Mouse (Mus musculus): ENCODE data around the gene Chd2.

The Chd2 gene

GRCm38 (mm10) chr7:73561492-73562055 is 19.9 kb upstream of the Chd2 start:
- DNase-seq (ENCODE audit: low read depth, low spot score), result no peak

- DNase-seq (ENCODE audit: low read depth, low spot score), result no peak
These were observed 19.2 kb upstream of the Chd2 start for GRCm38 (mm10) chr7:73560811-73561210.

- DNase-seq (ENCODE audit: low read depth, low spot score), result no peak
These were observed 18.2 kb upstream of the Chd2 start for GRCm38 (mm10) chr7:73559853-73560190.

GRCm38 (mm10) chr7:73559170-73559852 is 17.7 kb upstream of the Chd2 start:
- DNase-seq (ENCODE audit: low read depth, low spot score), result no peak

GRCm38 (mm10) chr7:73558293-73559169 is 16.9 kb upstream of the Chd2 start:
- peak; percentile 100 for DNase-seq (ENCODE audit: low read depth, low spot score)

GRCm38 (mm10) chr7:73557671-73558265 is 16.1 kb upstream of the Chd2 start:
- peak; percentile 65 for DNase-seq (ENCODE audit: low read depth, low spot score)

- DNase-seq (ENCODE audit: low read depth, low spot score), result peak; percentile 77
These were observed 15.3 kb upstream of the Chd2 start for GRCm38 (mm10) chr7:73556688-73557667.

- DNase-seq (ENCODE audit: low read depth, low spot score), result no peak
These were observed 14.4 kb upstream of the Chd2 start for GRCm38 (mm10) chr7:73555918-73556580.

GRCm38 (mm10) chr7:73554849-73555248 is 13.2 kb upstream of the Chd2 start:
- DNase-seq (ENCODE audit: low read depth, low spot score), result no peak

- DNase-seq (ENCODE audit: low read depth, low spot score), result no peak
These were observed 11.5 kb upstream of the Chd2 start for GRCm38 (mm10) chr7:73553160-73553559.

- DNase-seq (ENCODE audit: low read depth, low spot score), result peak; percentile 70
These were observed 10.6 kb upstream of the Chd2 start for GRCm38 (mm10) chr7:73552054-73552750.

GRCm38 (mm10) chr7:73551370-73551769 is 9.7 kb upstream of the Chd2 start:
- DNase-seq (ENCODE audit: low read depth, low spot score), result peak; percentile 57

- no peak for DNase-seq (ENCODE audit: low read depth, low spot score)
These were observed 6.4 kb upstream of the Chd2 start for GRCm38 (mm10) chr7:73548051-73548450.

GRCm38 (mm10) chr7:73546561-73547510 is 5.2 kb upstream of the Chd2 start:
- peak; percentile 59 for DNase-seq (ENCODE audit: low read depth, low spot score)

- no peak for DNase-seq (ENCODE audit: low read depth, low spot score)
These were observed 3.4 kb upstream of the Chd2 start for GRCm38 (mm10) chr7:73545004-73545403.

- DNase-seq (ENCODE audit: low read depth, low spot score), result no peak
These were observed 662 bp upstream of the Chd2 start for GRCm38 (mm10) chr7:73542131-73542853.

- DNase-seq (ENCODE audit: low read depth, low spot score), result no peak
These were observed 595 bp downstream of the Chd2 start for GRCm38 (mm10) chr7:73541079-73541390.
